Mouse (Mus musculus): ENCODE measurements around the gene Tmem132e. TPM values are rescaled to one million over a fixed set of nuclear protein-coding genes. Genes with fewer than 3 reads are reported as not detected.

Tmem132e gene
- polyA plus RNA-seq, 1 experiment from 2014 or later: 0.04 TPM

DNA sequence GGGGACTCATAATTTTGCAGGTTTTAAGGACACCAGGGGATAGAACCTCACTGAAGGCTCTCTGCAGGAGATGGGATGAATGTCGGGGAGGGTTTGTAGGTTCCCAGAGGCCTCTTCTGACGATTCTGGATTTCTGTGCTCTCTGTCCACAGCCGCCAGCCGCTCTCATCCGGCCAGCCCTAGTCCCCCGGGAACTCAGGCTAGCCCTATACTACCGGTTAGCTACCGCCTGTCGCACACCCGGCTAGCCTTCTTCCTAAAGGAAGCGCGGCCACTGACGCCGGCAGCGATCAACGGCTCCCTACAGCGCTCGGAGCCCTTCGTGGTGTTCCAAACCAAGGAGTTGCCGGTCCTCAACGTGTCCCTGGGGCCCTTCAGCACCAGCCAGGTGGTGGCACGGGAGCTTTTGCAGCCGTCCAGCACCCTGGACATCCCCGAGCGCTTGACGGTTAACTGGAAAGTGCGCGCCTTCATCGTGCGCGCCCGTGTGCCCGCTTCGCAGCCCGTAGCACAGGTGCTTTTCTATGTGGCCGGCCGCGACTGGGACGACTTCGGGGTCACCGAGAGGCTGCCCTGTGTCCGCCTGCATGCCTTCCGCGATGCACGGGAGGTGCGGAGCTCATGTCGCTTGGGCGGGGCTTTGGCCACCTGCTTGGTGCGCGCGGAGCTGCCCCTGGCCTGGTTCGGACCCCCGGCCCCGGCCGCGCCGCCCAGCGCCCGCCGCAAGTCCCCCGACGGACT, 45.6 kb downstream of the Tmem132e start:
- POLR2A ChIA-PET: no interaction called here

GRCm38 (mm10) chr11:82434832-82435182, 46.1 kb downstream of the Tmem132e start:
- ChIA-PET CTCF (no interaction called here), POLR2A (no interaction called here)
- in situ Hi-C loops (cut with MboI; ENCODE audit: low pct_unique_long_range_greater_than_20kb): no loop called here
- ATAC-seq (no peak), DNase-seq (ENCODE audit: low read depth, low spot score) (no peak)
- TF ChIP-seq CTCF (IDR thresholded peaks at IDR 0.05): no peak
- peaks cover 60% of the 10 kb centered on the region for H3K27me3 ChIP-seq

More for the DNA sequence above, 45.6 kb downstream of the Tmem132e start:
- DNase-seq (ENCODE audit: low read depth, low spot score) (no peak), ATAC-seq (no peak)
- no peak for TF ChIP-seq CTCF (IDR thresholded peaks at IDR 0.05)
- CTCF ChIA-PET: no interaction called here
- in situ Hi-C loops (cut with MboI; ENCODE audit: low pct_unique_long_range_greater_than_20kb): no loop called here
- peaks cover 61% of the 10 kb centered on the region for H3K27me3 ChIP-seq

DNA sequence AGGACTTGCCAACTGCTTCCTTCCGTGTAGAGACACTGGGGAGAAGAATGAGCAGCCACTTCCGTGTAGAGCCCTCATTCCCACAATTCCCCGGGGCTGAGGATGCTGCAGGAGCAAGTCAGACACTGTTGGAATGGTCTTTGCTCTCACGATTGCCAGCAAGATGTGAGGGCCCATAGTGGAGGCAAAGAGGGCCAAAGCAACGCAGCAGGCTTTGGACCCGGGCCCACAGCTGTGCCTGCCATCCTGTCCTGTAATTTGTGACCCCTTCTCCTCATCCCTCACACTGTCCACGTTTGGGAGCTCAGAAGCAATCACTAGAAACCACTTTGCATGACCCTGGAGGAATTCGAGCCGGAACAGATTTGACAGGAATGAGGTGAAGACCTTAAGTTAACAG, 59.8 kb downstream of the Tmem132e start:
- peaks cover 20% of the 10 kb centered on the region for H3K27me3 ChIP-seq
- ATAC-seq (no peak), DNase-seq (ENCODE audit: low read depth, low spot score) (no peak)
- POLR2A ChIA-PET: no interaction called here
- no peak for TF ChIP-seq CTCF (IDR thresholded peaks at IDR 0.05)
- CTCF ChIA-PET: no interaction called here
- in situ Hi-C loops (cut with MboI; ENCODE audit: low pct_unique_long_range_greater_than_20kb): no loop called here

- no peak for TF ChIP-seq CTCF (IDR thresholded peaks at IDR 0.05)
- in situ Hi-C loops (cut with MboI; ENCODE audit: low pct_unique_long_range_greater_than_20kb): no loop called here
- H3K27me3 ChIP-seq: peaks cover 8% of the 10 kb centered on the region
- DNase-seq (ENCODE audit: low read depth, low spot score): no peak
- CTCF ChIA-PET: no interaction called here
- no peak for ATAC-seq
- POLR2A ChIA-PET: no interaction called here
Measured at GRCm38 (mm10) chr11:82452516-82452915, 63.8 kb downstream of the Tmem132e start.

DNA sequence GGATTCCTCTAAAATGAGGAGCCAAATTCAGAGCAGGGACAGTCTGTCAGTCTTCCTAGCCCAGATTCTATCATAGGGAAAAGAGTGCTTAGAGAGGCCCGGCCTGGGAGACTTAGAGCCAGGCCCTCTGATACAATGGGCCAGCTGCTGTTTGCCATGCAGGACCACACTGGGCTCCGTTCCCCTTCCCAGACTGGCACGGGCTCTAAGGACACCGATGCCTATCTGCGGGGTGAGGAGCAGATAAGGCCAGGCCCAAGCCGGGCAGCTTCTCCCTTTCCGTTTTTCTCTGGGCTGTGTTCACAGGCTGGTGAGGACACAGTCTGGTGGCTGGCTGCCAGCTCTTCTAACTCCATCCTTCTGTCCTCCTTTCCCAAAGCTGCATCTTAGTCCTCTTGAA, 64.5 kb downstream of the Tmem132e start:
- peaks cover 12% of the 10 kb centered on the region for H3K27me3 ChIP-seq
- in situ Hi-C loops (cut with MboI; ENCODE audit: low pct_unique_long_range_greater_than_20kb): no loop called here
- no peak for DNase-seq (ENCODE audit: low read depth, low spot score)
- no peak for ATAC-seq
- ChIA-PET POLR2A (no interaction called here), CTCF (no interaction called here)
- TF ChIP-seq CTCF (IDR thresholded peaks at IDR 0.05): no peak

GRCm38 (mm10) chr11:82461326-82461725, 72.6 kb downstream of the Tmem132e start:
- CTCF ChIA-PET: no interaction called here
- in situ Hi-C loops (cut with MboI; ENCODE audit: low pct_unique_long_range_greater_than_20kb): no loop called here
- ATAC-seq (no peak), DNase-seq (ENCODE audit: low read depth, low spot score) (no peak)
- POLR2A ChIA-PET: no interaction called here
- peaks cover 26% of the 10 kb centered on the region for H3K27me3 ChIP-seq
- no peak for TF ChIP-seq CTCF (IDR thresholded peaks at IDR 0.05)

DNA sequence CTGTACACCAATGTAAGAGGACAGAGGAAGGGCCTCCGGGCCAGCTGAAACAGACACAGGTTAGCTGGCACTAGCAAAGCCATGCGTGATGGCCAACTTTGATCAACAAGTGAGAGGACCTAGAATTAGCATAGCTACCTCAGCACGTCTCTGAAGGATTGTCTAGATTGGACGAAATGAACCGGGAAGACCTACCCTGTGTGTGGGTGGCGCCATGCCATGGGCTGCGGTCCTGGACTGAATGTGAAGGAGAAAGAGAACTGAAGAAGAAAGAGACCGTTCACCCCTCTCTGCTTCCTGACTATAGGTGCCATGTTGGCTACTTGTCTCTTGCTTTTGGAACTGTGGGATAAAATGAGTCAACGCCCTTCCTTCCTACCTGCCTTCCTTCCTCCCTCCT, 76.8 kb downstream of the Tmem132e start:
- POLR2A ChIA-PET: no interaction called here
- no peak for TF ChIP-seq CTCF (IDR thresholded peaks at IDR 0.05)
- in situ Hi-C loops (cut with MboI; ENCODE audit: low pct_unique_long_range_greater_than_20kb): no loop called here
- ATAC-seq: no peak
- peaks cover 18% of the 10 kb centered on the region for H3K27me3 ChIP-seq
- CTCF ChIA-PET: no interaction called here
- no peak for DNase-seq (ENCODE audit: low read depth, low spot score)

GRCm38 (mm10) chr11:82467218-82467617, 78.5 kb downstream of the Tmem132e start:
- TF ChIP-seq CTCF (IDR thresholded peaks at IDR 0.05): no peak
- POLR2A ChIA-PET: no interaction called here
- H3K27me3 ChIP-seq: peaks cover 18% of the 10 kb centered on the region
- no peak for ATAC-seq
- DNase-seq (ENCODE audit: low read depth, low spot score): no peak
- CTCF ChIA-PET: no interaction called here
- in situ Hi-C loops (cut with MboI; ENCODE audit: low pct_unique_long_range_greater_than_20kb): no loop called here

GRCm38 (mm10) chr11:82471076-82471475, 82.4 kb downstream of the Tmem132e start:
- CTCF ChIA-PET: no interaction called here
- no peak for TF ChIP-seq CTCF (IDR thresholded peaks at IDR 0.05)
- POLR2A ChIA-PET: no interaction called here
- ATAC-seq (no peak), DNase-seq (ENCODE audit: low read depth, low spot score) (no peak)
- in situ Hi-C loops (cut with MboI; ENCODE audit: low pct_unique_long_range_greater_than_20kb): no loop called here
- peaks cover 20% of the 10 kb centered on the region for H3K27me3 ChIP-seq

GRCm38 (mm10) chr11:82473137-82473621, 84.5 kb downstream of the Tmem132e start:
- DNase-seq (ENCODE audit: low read depth, low spot score) (no peak), ATAC-seq (no peak)
- TF ChIP-seq CTCF (IDR thresholded peaks at IDR 0.05): no peak
- POLR2A ChIA-PET: no interaction called here
- in situ Hi-C loops (cut with MboI; ENCODE audit: low pct_unique_long_range_greater_than_20kb): no loop called here
- CTCF ChIA-PET: no interaction called here
- peaks cover 14% of the 10 kb centered on the region for H3K27me3 ChIP-seq

DNA sequence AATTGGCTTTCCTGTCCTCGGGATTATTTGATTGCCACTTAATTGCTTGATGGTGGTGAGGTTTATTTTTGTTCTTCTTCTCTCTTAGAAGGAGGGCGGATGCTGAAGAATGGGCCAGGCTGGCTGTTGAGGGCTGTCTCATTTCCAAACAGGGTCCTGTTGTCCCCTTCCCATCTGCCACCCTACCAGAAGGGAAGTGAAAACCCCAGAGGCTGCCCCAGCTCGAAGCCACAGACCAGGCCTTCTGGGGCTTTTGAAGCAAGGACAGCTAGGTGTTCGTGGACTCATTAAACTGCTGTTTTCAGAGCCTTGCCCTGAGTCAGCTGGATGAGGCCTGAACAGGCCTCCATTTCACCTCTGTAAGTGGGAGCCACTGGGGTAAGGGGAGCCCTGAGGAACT, 87.4 kb downstream of the Tmem132e start:
- POLR2A ChIA-PET: no interaction called here
- no peak for DNase-seq (ENCODE audit: low read depth, low spot score)
- H3K27me3 ChIP-seq: peaks cover 10% of the 10 kb centered on the region
- no peak for TF ChIP-seq CTCF (IDR thresholded peaks at IDR 0.05)
- no peak for ATAC-seq
- CTCF ChIA-PET: no interaction called here
- in situ Hi-C loops (cut with MboI; ENCODE audit: low pct_unique_long_range_greater_than_20kb): no loop called here

DNA sequence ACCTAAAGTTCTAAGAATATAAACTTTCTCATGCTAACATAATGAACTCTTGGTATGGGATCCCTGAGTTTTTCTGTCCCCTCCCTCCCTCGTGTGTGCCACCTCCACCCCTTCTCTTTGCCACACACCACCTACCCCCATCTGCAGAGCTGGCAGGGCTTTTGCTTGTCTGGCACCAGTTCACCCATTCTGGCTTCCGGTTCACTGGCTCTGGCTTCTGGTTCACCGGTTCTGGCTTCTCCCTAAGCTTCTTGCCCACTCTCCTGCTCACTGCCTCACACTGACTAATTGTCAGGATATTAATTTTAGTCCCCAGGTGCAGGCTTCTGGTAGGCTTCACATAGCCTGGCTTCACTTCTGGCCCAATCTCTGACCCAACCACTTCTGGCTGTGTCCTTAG, 88.7 kb downstream of the Tmem132e start:
- no peak for TF ChIP-seq CTCF (IDR thresholded peaks at IDR 0.05)
- ChIA-PET CTCF (no interaction called here), POLR2A (no interaction called here)
- ATAC-seq (no peak), DNase-seq (ENCODE audit: low read depth, low spot score) (no peak)
- in situ Hi-C loops (cut with MboI; ENCODE audit: low pct_unique_long_range_greater_than_20kb): no loop called here
- peaks cover 10% of the 10 kb centered on the region for H3K27me3 ChIP-seq
